Mouse (Mus musculus): ENCODE results near the gene Napepld. TPM values are rescaled to one million over a fixed set of nuclear protein-coding genes. Genes with fewer than 3 reads are reported as not detected.
"Not testable (repeated sequence)": the region's sequence is repeated elsewhere in the genome, so short reads cannot be mapped to it uniquely, and the experiment has no call there.

The Napepld gene
- total RNA-seq, 2 experiments from 2014 or later, result 8.6 to 9.5 TPM

GRCm38 (mm10) chr5:21714447-21714846 is 13.3 kb upstream of the Napepld start:
- no peak for DNase-seq
- intact Hi-C loops (cut with DNase I; ENCODE audit: low total_unique reads), result no loop called here

GRCm38 (mm10) chr5:21712127-21712715 is 11.0 kb upstream of the Napepld start:
- intact Hi-C loops (cut with DNase I; ENCODE audit: low total_unique reads), result no loop called here
- no peak for DNase-seq

GRCm38 (mm10) chr5:21708011-21708410 is 6.8 kb upstream of the Napepld start:
- intact Hi-C loops (cut with DNase I; ENCODE audit: low total_unique reads); DNase-seq: not testable (repeated sequence)

- no peak for DNase-seq
- intact Hi-C loops (cut with DNase I; ENCODE audit: low total_unique reads), result no loop called here
Measured at GRCm38 (mm10) chr5:21706546-21706945, 5.3 kb upstream of the Napepld start.

- DNase-seq, result no peak
- intact Hi-C loops (cut with DNase I; ENCODE audit: low total_unique reads), result no loop called here
Measured at GRCm38 (mm10) chr5:21703708-21704107, 2.5 kb upstream of the Napepld start.

- intact Hi-C loops (cut with DNase I; ENCODE audit: low total_unique reads), result no loop called here
- no peak for DNase-seq
Measured at GRCm38 (mm10) chr5:21702873-21703475, 1.8 kb upstream of the Napepld start.

- intact Hi-C loops (cut with DNase I; ENCODE audit: low total_unique reads), result no loop called here
- no peak for DNase-seq
Measured at GRCm38 (mm10) chr5:21702009-21702364, 791 bp upstream of the Napepld start.

GRCm38 (mm10) chr5:21700934-21701333 is 262 bp downstream of the Napepld start:
- no peak for DNase-seq
- intact Hi-C loops (cut with DNase I; ENCODE audit: low total_unique reads), result no loop called here

GRCm38 (mm10) chr5:21700272-21700821 is 849 bp downstream of the Napepld start:
- intact Hi-C loops (cut with DNase I; ENCODE audit: low total_unique reads), result no loop called here
- DNase-seq, result no peak

- intact Hi-C loops (cut with DNase I; ENCODE audit: low total_unique reads); DNase-seq: not testable (repeated sequence)
Measured at GRCm38 (mm10) chr5:21699555-21699954, 1.6 kb downstream of the Napepld start.

GRCm38 (mm10) chr5:21694854-21695490 is 6.2 kb downstream of the Napepld start:
- DNase-seq, result no peak
- intact Hi-C loops (cut with DNase I; ENCODE audit: low total_unique reads), result no loop called here

GRCm38 (mm10) chr5:21693372-21693870 is 7.8 kb downstream of the Napepld start:
- DNase-seq, result no peak
- intact Hi-C loops (cut with DNase I; ENCODE audit: low total_unique reads), result no loop called here

- no peak for DNase-seq
- intact Hi-C loops (cut with DNase I; ENCODE audit: low total_unique reads), result no loop called here
Measured at GRCm38 (mm10) chr5:21692230-21692629, 9.0 kb downstream of the Napepld start.

GRCm38 (mm10) chr5:21687042-21687441 is 14.2 kb downstream of the Napepld start:
- intact Hi-C loops (cut with DNase I; ENCODE audit: low total_unique reads), result no loop called here
- DNase-seq, result no peak

GRCm38 (mm10) chr5:21685001-21685400 is 16.2 kb downstream of the Napepld start:
- intact Hi-C loops (cut with DNase I; ENCODE audit: low total_unique reads), result no loop called here
- DNase-seq, result no peak

- DNase-seq, result no peak
- intact Hi-C loops (cut with DNase I; ENCODE audit: low total_unique reads), result no loop called here
Measured at GRCm38 (mm10) chr5:21683811-21684210, 17.4 kb downstream of the Napepld start.

GRCm38 (mm10) chr5:21680940-21681339 is 20.3 kb downstream of the Napepld start:
- DNase-seq, result no peak
- intact Hi-C loops (cut with DNase I; ENCODE audit: low total_unique reads), result no loop called here

- no peak for DNase-seq
- intact Hi-C loops (cut with DNase I; ENCODE audit: low total_unique reads), result no loop called here
Measured at GRCm38 (mm10) chr5:21680029-21680428, 21.2 kb downstream of the Napepld start.

GRCm38 (mm10) chr5:21678363-21678762 is 22.8 kb downstream of the Napepld start:
- no peak for DNase-seq
- intact Hi-C loops (cut with DNase I; ENCODE audit: low total_unique reads), result no loop called here

- DNase-seq, result no peak
- intact Hi-C loops (cut with DNase I; ENCODE audit: low total_unique reads), result no loop called here
Measured at GRCm38 (mm10) chr5:21677939-21678338, 23.3 kb downstream of the Napepld start.

GRCm38 (mm10) chr5:21675494-21675893 is 25.7 kb downstream of the Napepld start:
- intact Hi-C loops (cut with DNase I; ENCODE audit: low total_unique reads), result no loop called here
- DNase-seq, result no peak

All from gastrocnemius, postnatal 14 days (tissue).